Mouse (Mus musculus): ENCODE results near the gene Adamts1. TPM values are rescaled to one million over a fixed set of nuclear protein-coding genes. Genes with fewer than 3 reads are reported as not detected.

The Adamts1 gene
- total RNA-seq (2015) (not detected in 2 replicates), total RNA-seq (2017) (not detected in 2 replicates)

GRCm38 (mm10) chr16:85802954-85803353, at the start of gene Adamts1:
Adamts1 (minus strand) TSS chr16:85803113.
- ATAC-seq (ENCODE audit: poor library complexity, severe bottlenecking) = no peak

- ATAC-seq (ENCODE audit: poor library complexity, severe bottlenecking) = no peak
Measured at GRCm38 (mm10) chr16:85827066-85827465, 24.2 kb upstream of the Adamts1 start.

GRCm38 (mm10) chr16:85822330-85822916, 19.5 kb upstream of the Adamts1 start:
- ATAC-seq (ENCODE audit: poor library complexity, severe bottlenecking) = no peak

GRCm38 (mm10) chr16:85819808-85820458, 17.0 kb upstream of the Adamts1 start:
- ATAC-seq (ENCODE audit: poor library complexity, severe bottlenecking) = no peak

- ATAC-seq (ENCODE audit: poor library complexity, severe bottlenecking) = no peak
Measured at GRCm38 (mm10) chr16:85814116-85814515, 11.2 kb upstream of the Adamts1 start.

GRCm38 (mm10) chr16:85807626-85808025, 4.7 kb upstream of the Adamts1 start:
- no peak for ATAC-seq (ENCODE audit: poor library complexity, severe bottlenecking)

GRCm38 (mm10) chr16:85807072-85807471, 4.2 kb upstream of the Adamts1 start:
- ATAC-seq (ENCODE audit: poor library complexity, severe bottlenecking) = peak; percentile 59; the same call in 1 of the 2 replicates

GRCm38 (mm10) chr16:85805581-85805980, 2.7 kb upstream of the Adamts1 start:
- no peak for ATAC-seq (ENCODE audit: poor library complexity, severe bottlenecking)

- no peak for ATAC-seq (ENCODE audit: poor library complexity, severe bottlenecking)
Measured at GRCm38 (mm10) chr16:85803613-85804551, 969 bp upstream of the Adamts1 start.

GRCm38 (mm10) chr16:85801971-85802811, 722 bp downstream of the Adamts1 start:
- ATAC-seq (ENCODE audit: poor library complexity, severe bottlenecking) = no peak

GRCm38 (mm10) chr16:85801252-85801651, 1.7 kb downstream of the Adamts1 start:
- ATAC-seq (ENCODE audit: poor library complexity, severe bottlenecking) = peak; percentile 36; the same call in 1 of the 2 replicates

GRCm38 (mm10) chr16:85800691-85801090, 2.2 kb downstream of the Adamts1 start:
- peak; percentile 15; the same call in 1 of the 2 replicates for ATAC-seq (ENCODE audit: poor library complexity, severe bottlenecking)

- ATAC-seq (ENCODE audit: poor library complexity, severe bottlenecking) = no peak
Measured at GRCm38 (mm10) chr16:85799971-85800370, 2.9 kb downstream of the Adamts1 start.

GRCm38 (mm10) chr16:85798334-85798733, 4.6 kb downstream of the Adamts1 start:
- no peak for ATAC-seq (ENCODE audit: poor library complexity, severe bottlenecking)

GRCm38 (mm10) chr16:85797161-85797560, 5.8 kb downstream of the Adamts1 start:
- no peak for ATAC-seq (ENCODE audit: poor library complexity, severe bottlenecking)

- no peak for ATAC-seq (ENCODE audit: poor library complexity, severe bottlenecking)
Measured at GRCm38 (mm10) chr16:85795731-85796130, 7.2 kb downstream of the Adamts1 start.

- ATAC-seq (ENCODE audit: poor library complexity, severe bottlenecking) = no peak
Measured at GRCm38 (mm10) chr16:85793166-85793830, 9.6 kb downstream of the Adamts1 start.

GRCm38 (mm10) chr16:85781076-85781475, 21.8 kb downstream of the Adamts1 start:
- ATAC-seq (ENCODE audit: poor library complexity, severe bottlenecking) = no peak

GRCm38 (mm10) chr16:85779775-85780174, 23.1 kb downstream of the Adamts1 start:
- ATAC-seq (ENCODE audit: poor library complexity, severe bottlenecking) = no peak

GRCm38 (mm10) chr16:85772272-85772671, 30.6 kb downstream of the Adamts1 start:
- no peak for ATAC-seq (ENCODE audit: poor library complexity, severe bottlenecking)

Measured in megakaryocyte, adult 5-6 weeks (primary cell).